Mouse (Mus musculus): ENCODE data around the gene Rnf31.
A peak's percentile ranks its signal among the peaks of the same experiment; 100 is the strongest.

Gene Rnf31

DNA sequence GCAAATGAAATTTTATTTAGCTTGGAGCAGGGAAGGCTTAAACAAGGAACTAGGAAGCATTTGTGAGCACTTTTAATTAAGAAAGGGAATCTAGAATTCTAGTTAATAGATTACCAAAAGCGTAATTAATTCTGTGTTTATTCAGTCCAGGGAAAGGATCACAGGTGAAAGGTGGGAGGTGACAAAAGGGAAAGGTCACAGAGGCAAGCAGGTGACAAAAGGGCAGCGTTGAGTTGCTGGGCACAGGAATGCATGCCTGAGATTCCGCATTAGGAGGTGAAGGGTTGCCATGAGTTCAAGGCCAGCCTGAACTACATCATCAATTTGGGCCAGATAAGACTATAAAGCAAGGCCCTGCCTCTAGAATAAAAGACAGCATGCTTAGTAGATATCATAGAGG, 24.0 kb upstream of the Rnf31 start:
- no peak for TF ChIP-seq GATA4 (IDR thresholded peaks at IDR 0.05; ENCODE audit: insufficient replicate concordance, low read length)

DNA sequence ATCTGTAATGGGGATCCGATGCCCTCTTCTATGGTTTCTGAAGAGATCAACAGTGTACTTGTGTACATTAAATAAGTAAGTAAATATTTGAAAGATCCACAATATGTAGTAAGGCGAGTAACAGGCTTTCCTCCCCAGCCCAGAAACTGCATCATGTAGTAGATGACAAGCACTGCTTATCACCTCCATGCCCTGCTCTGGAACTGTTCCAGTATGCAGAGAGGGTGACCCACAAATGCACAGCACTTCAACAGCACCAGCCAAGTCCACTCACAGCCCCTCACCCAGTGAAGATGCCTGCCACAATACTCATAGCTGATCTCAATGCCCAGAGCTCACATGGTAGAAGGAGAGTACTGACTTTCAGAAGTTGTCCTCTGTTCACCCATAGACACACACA, 20.9 kb upstream of the Rnf31 start:
- TF ChIP-seq GATA4 (IDR thresholded peaks at IDR 0.05; ENCODE audit: insufficient replicate concordance, low read length) = no peak

- TF ChIP-seq GATA4 (IDR thresholded peaks at IDR 0.05; ENCODE audit: insufficient replicate concordance, low read length) = no peak
Measured at GRCm38 (mm10) chr14:55571760-55572159, 19.7 kb upstream of the Rnf31 start.

GRCm38 (mm10) chr14:55575302-55575701, 16.2 kb upstream of the Rnf31 start, which contains the start of gene Fitm1:
TSS of gene Fitm1 (plus strand) at chr14:55575617.
- no peak for TF ChIP-seq GATA4 (IDR thresholded peaks at IDR 0.05; ENCODE audit: insufficient replicate concordance, low read length)

GRCm38 (mm10) chr14:55575711-55576110, 15.8 kb upstream of the Rnf31 start:
- no peak for TF ChIP-seq GATA4 (IDR thresholded peaks at IDR 0.05; ENCODE audit: insufficient replicate concordance, low read length)

DNA sequence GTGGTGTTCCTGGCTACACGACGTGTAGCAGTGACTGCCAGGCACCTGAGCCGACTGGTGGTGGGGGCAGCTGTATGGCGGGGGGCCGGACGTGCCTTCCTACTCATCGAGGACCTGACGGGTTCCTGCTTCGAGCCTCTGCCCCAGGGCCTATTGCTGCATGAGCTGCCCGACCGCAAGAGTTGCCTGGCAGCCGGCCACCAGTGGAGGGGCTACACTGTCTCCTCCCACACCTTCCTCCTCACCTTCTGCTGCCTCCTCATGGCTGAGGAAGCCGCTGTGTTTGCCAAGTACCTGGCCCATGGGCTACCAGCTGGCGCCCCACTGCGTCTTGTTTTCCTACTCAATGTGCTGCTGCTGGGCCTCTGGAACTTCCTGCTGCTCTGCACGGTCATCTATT, 15.1 kb upstream of the Rnf31 start:
- no peak for TF ChIP-seq GATA4 (IDR thresholded peaks at IDR 0.05; ENCODE audit: insufficient replicate concordance, low read length)

DNA sequence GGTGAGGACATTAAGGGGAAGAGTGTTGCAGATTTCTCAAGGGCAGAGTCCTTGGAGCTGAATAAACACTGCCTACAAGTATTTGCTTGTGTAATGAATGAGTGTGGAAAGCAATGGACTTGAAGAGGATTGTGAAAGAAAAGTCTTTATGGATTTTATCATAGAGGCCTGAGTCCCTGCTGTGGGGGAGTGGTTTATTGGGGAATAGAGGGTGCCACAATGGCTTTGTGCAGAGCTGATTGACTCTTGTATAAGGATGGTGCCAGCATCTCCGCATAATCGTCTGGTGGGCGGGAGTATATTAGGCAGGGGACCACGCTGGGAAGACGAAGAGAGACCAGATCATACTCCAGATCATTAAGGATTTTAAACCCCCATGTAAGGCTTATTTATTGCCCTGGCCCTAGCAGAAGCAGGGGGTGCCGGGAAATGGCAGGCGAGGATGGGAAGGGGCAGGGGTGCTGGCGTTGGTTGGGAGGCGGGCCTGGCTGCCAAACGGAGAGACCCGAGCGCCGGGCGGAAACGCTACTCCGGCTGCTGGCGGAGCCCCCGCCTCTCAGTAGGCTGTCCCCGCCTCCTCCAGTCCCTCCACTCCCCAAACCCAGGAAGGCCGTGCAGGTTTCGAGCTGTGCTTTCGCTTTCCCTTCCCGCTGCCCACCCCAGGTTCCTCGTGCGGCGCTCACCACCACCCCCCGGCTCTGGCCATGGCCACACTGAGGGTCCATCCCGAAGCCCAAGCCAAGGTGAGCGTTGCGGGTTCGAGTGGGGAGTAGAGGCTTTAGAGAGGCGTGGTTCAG, 13.4 kb upstream of the Rnf31 start, which contains the start of gene Psme1:
TSS of gene Psme1 (plus strand) at position 253 of the 797 bp plus-strand sequence.
- TF ChIP-seq GATA4 (IDR thresholded peaks at IDR 0.05; ENCODE audit: insufficient replicate concordance, low read length) = no peak

DNA sequence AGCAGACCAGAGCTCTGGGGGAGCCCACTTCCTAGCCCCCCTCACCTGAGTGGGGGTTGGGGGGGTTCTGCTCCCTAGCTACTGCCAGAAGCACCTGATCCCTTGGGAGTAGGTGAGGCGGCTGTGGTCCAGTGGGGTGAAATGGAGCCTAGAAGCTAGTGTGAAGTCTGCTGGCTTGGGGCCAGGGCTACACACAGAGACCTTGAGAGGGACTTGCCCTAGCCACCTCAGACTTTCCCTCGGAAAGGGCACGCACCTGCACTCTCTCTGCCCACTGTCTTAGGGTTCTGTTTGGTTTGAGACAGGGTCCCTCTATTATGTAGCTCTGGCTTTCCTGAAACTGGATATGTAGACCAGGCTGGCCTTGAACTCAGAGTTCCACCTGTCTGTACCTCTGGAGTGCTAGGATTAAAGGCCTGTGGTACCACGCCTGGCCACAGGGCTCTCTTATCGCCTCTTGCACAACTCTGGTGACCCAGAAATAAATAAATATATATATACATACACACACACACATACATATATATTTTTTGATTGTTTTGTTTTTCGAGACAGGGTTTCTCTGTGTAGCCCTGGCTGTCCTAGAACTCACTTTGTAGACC, 12.7 kb upstream of the Rnf31 start:
- no peak for TF ChIP-seq GATA4 (IDR thresholded peaks at IDR 0.05; ENCODE audit: insufficient replicate concordance, low read length)

- no peak for TF ChIP-seq GATA4 (IDR thresholded peaks at IDR 0.05; ENCODE audit: insufficient replicate concordance, low read length)
Measured at GRCm38 (mm10) chr14:55579511-55580496, 11.7 kb upstream of the Rnf31 start.

DNA sequence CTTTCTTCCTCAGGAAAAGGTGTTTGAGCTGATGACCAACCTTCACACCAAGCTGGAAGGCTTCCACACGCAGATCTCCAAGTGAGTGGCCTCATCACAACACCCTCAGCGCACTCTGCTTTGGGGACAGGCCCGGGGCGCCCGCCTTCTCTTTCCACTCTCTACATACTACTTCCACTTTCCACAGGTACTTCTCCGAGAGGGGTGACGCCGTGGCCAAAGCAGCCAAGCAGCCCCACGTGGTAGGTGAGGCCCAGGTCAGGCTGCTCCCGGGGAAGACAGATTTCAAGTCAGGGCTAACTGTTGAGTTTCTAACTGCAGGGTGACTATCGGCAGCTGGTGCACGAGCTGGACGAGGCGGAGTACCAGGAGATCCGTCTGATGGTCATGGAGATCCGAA, 10.8 kb upstream of the Rnf31 start:
- TF ChIP-seq GATA4 (IDR thresholded peaks at IDR 0.05; ENCODE audit: insufficient replicate concordance, low read length) = no peak

- TF ChIP-seq GATA4 (IDR thresholded peaks at IDR 0.05; ENCODE audit: insufficient replicate concordance, low read length) = no peak
Measured at GRCm38 (mm10) chr14:55581981-55582681, 9.4 kb upstream of the Rnf31 start.

DNA sequence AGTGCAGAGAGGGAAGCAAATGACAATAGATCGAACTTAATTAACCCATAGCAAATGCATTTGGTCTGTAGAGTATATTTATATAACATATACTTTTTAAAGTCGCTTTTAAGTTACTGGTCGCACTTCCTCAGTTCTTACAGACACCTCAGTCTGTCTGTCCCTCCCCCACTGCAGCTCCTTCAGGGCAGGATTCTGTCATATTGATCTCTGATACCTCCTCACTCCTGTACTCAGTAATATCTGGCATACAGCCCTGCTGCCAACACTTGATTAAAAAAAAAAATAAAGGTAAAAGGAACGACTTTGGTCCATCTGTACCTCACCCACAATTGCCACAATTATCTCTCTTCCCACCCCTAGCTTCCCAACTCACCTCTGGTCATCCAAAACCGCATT, 7.2 kb upstream of the Rnf31 start:
- TF ChIP-seq GATA4 (IDR thresholded peaks at IDR 0.05; ENCODE audit: insufficient replicate concordance, low read length) = no peak

- TF ChIP-seq GATA4 (IDR thresholded peaks at IDR 0.05; ENCODE audit: insufficient replicate concordance, low read length) = peak; percentile 24; the same call in 1 of the 2 replicates
Measured at GRCm38 (mm10) chr14:55584702-55585565, 6.6 kb upstream of the Rnf31 start, which contains the start of gene Emc9. TSS of gene Emc9 (minus strand) at chr14:55585302.

- TF ChIP-seq GATA4 (IDR thresholded peaks at IDR 0.05; ENCODE audit: insufficient replicate concordance, low read length) = peak; percentile 77; the same call in 1 of the 2 replicates
Measured at GRCm38 (mm10) chr14:55585566-55585960, 5.9 kb upstream of the Rnf31 start.

Data from liver, adult (tissue).